Mouse (Mus musculus): ENCODE results near the gene H2-K1.

DNA sequence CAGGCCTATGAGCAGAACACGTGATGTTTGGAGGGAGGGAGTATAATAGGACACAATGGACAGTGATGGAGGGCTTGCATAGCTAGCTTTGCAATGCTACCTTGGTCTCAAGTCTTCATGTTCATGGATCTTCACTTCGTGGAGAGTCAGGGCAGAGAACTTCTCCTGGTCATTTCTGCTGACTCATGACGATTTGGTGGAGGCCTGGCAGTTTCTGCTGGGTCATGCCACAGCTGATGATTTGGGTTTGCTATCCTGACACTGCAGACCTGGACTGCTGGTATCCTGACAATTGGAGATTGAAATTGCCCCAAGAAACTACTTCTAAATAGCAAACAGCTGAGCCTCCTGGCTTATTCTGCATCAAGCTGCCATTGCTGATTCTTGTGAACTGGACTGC lies 26.6 kb downstream of the H2-K1 start:
- TF ChIP-seq POLR2A (IDR thresholded peaks at IDR 0.05; ENCODE audit: insufficient read depth, low read length) (no peak), CTCF (IDR thresholded peaks at IDR 0.05; ENCODE audit: low read depth, low read length) (no peak), EP300 (IDR thresholded peaks at IDR 0.05; ENCODE audit: insufficient read depth, low read depth, low read length) (no peak)
